Mouse (Mus musculus): ENCODE measurements at regions not wholly inside any gene's neighbourhood (a gene's known extent, or its start where the extent isn't known, plus 50 kb on each side); places are given as distances from the start of the nearest gene placed in this dataset.
A peak's percentile ranks its signal among the peaks of the same experiment; 100 is the strongest.

- Histone ChIP-seq H3K4me2 (ENCODE audit: low read length) (no peak overlapping the region), H3K4me3 (replicated peaks; ENCODE audit: low read depth, low read length) (no peak overlapping the region), H3K27ac (replicated peaks; ENCODE audit: low read depth, low read length) (no peak overlapping the region), H3K36me3 (ENCODE audit: control insufficient read depth, insufficient read depth, low read length) (no peaks in the 10 kb centered on the region), H3K27me3 (ENCODE audit: control insufficient read depth, insufficient read depth, low read length) (no peaks in the 10 kb centered on the region), H3K9ac (replicated peaks; ENCODE audit: low read length) (no peak overlapping the region), H3K4me1 (ENCODE audit: control insufficient read depth, insufficient read depth, low read length) (0 out of 2 replicates have a peak, but pooled peaks cover 1% of the 10 kb centered on the region), H3K9me3 (ENCODE audit: control insufficient read depth, low read length) (no peaks in the 10 kb centered on the region)
- WGBS: 75% methylated on average over 4 of the region's 4 CpGs
- ATAC-seq (ENCODE audit: low FRiP score, low TSS enrichment) (no peak), DNase-seq (no peak)
Measured at GRCm38 (mm10) chr10:39316533-39316932, 52.1 kb upstream of the Fyn start.

GRCm38 (mm10) chr10:39315434-39316174, 53.1 kb upstream of the Fyn start:
- no peaks in the 10 kb centered on the region for H3K27me3 ChIP-seq (ENCODE audit: control insufficient read depth, insufficient read depth, low read length)
- no peak overlapping the region for H3K4me2 ChIP-seq (ENCODE audit: low read length)
- ATAC-seq (ENCODE audit: low FRiP score, low TSS enrichment): no peak
- no peaks in the 10 kb centered on the region for H3K4me1 ChIP-seq (ENCODE audit: control insufficient read depth, insufficient read depth, low read length)
- no peak overlapping the region for H3K27ac ChIP-seq (replicated peaks; ENCODE audit: low read depth, low read length)
- H3K9ac ChIP-seq (replicated peaks; ENCODE audit: low read length): no peak overlapping the region
- H3K36me3 ChIP-seq (ENCODE audit: control insufficient read depth, insufficient read depth, low read length): no peaks in the 10 kb centered on the region
- H3K9me3 ChIP-seq (ENCODE audit: control insufficient read depth, low read length): no peaks in the 10 kb centered on the region
- WGBS: 94% methylated on average over 6 of the region's 6 CpGs
- H3K4me3 ChIP-seq (replicated peaks; ENCODE audit: low read depth, low read length): no peak overlapping the region
- no peak for DNase-seq

GRCm38 (mm10) chr10:39311501-39311900, 57.2 kb upstream of the Fyn start:
- H3K27me3 ChIP-seq (ENCODE audit: control insufficient read depth, insufficient read depth, low read length): no peaks in the 10 kb centered on the region
- no peaks in the 10 kb centered on the region for H3K4me1 ChIP-seq (ENCODE audit: control insufficient read depth, insufficient read depth, low read length)
- H3K9me3 ChIP-seq (ENCODE audit: control insufficient read depth, low read length): no peaks in the 10 kb centered on the region
- WGBS: 97% methylated on average over 1 of the region's 1 CpGs
- no peak overlapping the region for H3K4me2 ChIP-seq (ENCODE audit: low read length)
- no peak for DNase-seq
- H3K9ac ChIP-seq (replicated peaks; ENCODE audit: low read length): no peak overlapping the region
- no peak overlapping the region for H3K27ac ChIP-seq (replicated peaks; ENCODE audit: low read depth, low read length)
- ATAC-seq (ENCODE audit: low FRiP score, low TSS enrichment): no peak
- H3K36me3 ChIP-seq (ENCODE audit: control insufficient read depth, insufficient read depth, low read length): no peaks in the 10 kb centered on the region
- no peak overlapping the region for H3K4me3 ChIP-seq (replicated peaks; ENCODE audit: low read depth, low read length)

- Histone ChIP-seq H3K9me3 (ENCODE audit: control insufficient read depth, low read length) (no peaks in the 10 kb centered on the region), H3K4me3 (replicated peaks; ENCODE audit: low read depth, low read length) (no peak overlapping the region), H3K4me1 (ENCODE audit: control insufficient read depth, insufficient read depth, low read length) (no peaks in the 10 kb centered on the region), H3K9ac (replicated peaks; ENCODE audit: low read length) (no peak overlapping the region), H3K27me3 (ENCODE audit: control insufficient read depth, insufficient read depth, low read length) (no peaks in the 10 kb centered on the region), H3K4me2 (ENCODE audit: low read length) (no peak overlapping the region), H3K36me3 (ENCODE audit: control insufficient read depth, insufficient read depth, low read length) (no peaks in the 10 kb centered on the region), H3K27ac (replicated peaks; ENCODE audit: low read depth, low read length) (no peak overlapping the region)
- ATAC-seq (ENCODE audit: low FRiP score, low TSS enrichment): no peak
- no peak for DNase-seq
- WGBS: 76% methylated on average over 1 of the region's 1 CpGs
Measured at GRCm38 (mm10) chr10:39308535-39308934, 60.1 kb upstream of the Fyn start.

- Histone ChIP-seq H3K4me1 (ENCODE audit: control insufficient read depth, insufficient read depth, low read length) (peaks cover 16% of the 10 kb centered on the region; the same call in 1 of the 2 replicates), H3K27ac (replicated peaks; ENCODE audit: low read depth, low read length) (no peak overlapping the region), H3K9me3 (ENCODE audit: control insufficient read depth, low read length) (0 out of 2 replicates have a peak, but pooled peaks cover 3% of the 10 kb centered on the region), H3K4me2 (ENCODE audit: low read length) (no peak overlapping the region), H3K36me3 (ENCODE audit: control insufficient read depth, insufficient read depth, low read length) (no peaks in the 10 kb centered on the region), H3K27me3 (ENCODE audit: control insufficient read depth, insufficient read depth, low read length) (no peaks in the 10 kb centered on the region), H3K9ac (replicated peaks; ENCODE audit: low read length) (no peak overlapping the region), H3K4me3 (replicated peaks; ENCODE audit: low read depth, low read length) (no peak overlapping the region)
- ATAC-seq (ENCODE audit: low FRiP score, low TSS enrichment): no peak
- WGBS: 77% methylated on average over 11 of the region's 11 CpGs
- DNase-seq: no peak
Measured at GRCm38 (mm10) chr10:39292703-39293496, 75.8 kb upstream of the Fyn start.

GRCm38 (mm10) chr10:39291747-39292198, 76.9 kb upstream of the Fyn start:
- 73% methylated on average over 9 of the region's 9 CpGs for WGBS
- Histone ChIP-seq H3K27me3 (ENCODE audit: control insufficient read depth, insufficient read depth, low read length) (no peaks in the 10 kb centered on the region), H3K9ac (replicated peaks; ENCODE audit: low read length) (no peak overlapping the region), H3K4me2 (ENCODE audit: low read length) (no peak overlapping the region), H3K4me1 (ENCODE audit: control insufficient read depth, insufficient read depth, low read length) (peaks cover 16% of the 10 kb centered on the region; the same call in 1 of the 2 replicates), H3K9me3 (ENCODE audit: control insufficient read depth, low read length) (no peaks in the 10 kb centered on the region), H3K4me3 (replicated peaks; ENCODE audit: low read depth, low read length) (no peak overlapping the region), H3K27ac (replicated peaks; ENCODE audit: low read depth, low read length) (peak overlapping the region; percentile 58), H3K36me3 (ENCODE audit: control insufficient read depth, insufficient read depth, low read length) (no peaks in the 10 kb centered on the region)
- ATAC-seq (ENCODE audit: low FRiP score, low TSS enrichment): peak; percentile 53; the same call in 1 of the 2 replicates
- peak; percentile 53 for DNase-seq

- DNase-seq: peak; percentile 80
- peak overlapping the region; percentile 58 for H3K27ac ChIP-seq (replicated peaks; ENCODE audit: low read depth, low read length)
- H3K9ac ChIP-seq (replicated peaks; ENCODE audit: low read length): no peak overlapping the region
- peak; percentile 82 for ATAC-seq (ENCODE audit: low FRiP score, low TSS enrichment)
- peaks cover 16% of the 10 kb centered on the region; the same call in 1 of the 2 replicates for H3K4me1 ChIP-seq (ENCODE audit: control insufficient read depth, insufficient read depth, low read length)
- no peaks in the 10 kb centered on the region for H3K27me3 ChIP-seq (ENCODE audit: control insufficient read depth, insufficient read depth, low read length)
- no peak overlapping the region for H3K4me3 ChIP-seq (replicated peaks; ENCODE audit: low read depth, low read length)
- H3K4me2 ChIP-seq (ENCODE audit: low read length): no peak overlapping the region
- WGBS: 39% methylated on average over 8 of the region's 8 CpGs
- H3K9me3 ChIP-seq (ENCODE audit: control insufficient read depth, low read length): no peaks in the 10 kb centered on the region
- no peaks in the 10 kb centered on the region for H3K36me3 ChIP-seq (ENCODE audit: control insufficient read depth, insufficient read depth, low read length)
Measured at GRCm38 (mm10) chr10:39291134-39291746, 77.4 kb upstream of the Fyn start.

- H3K36me3 ChIP-seq (ENCODE audit: control insufficient read depth, insufficient read depth, low read length): no peaks in the 10 kb centered on the region
- no peaks in the 10 kb centered on the region for H3K9me3 ChIP-seq (ENCODE audit: control insufficient read depth, low read length)
- peaks cover 16% of the 10 kb centered on the region; the same call in 1 of the 2 replicates for H3K4me1 ChIP-seq (ENCODE audit: control insufficient read depth, insufficient read depth, low read length)
- no peak overlapping the region for H3K4me2 ChIP-seq (ENCODE audit: low read length)
- H3K27me3 ChIP-seq (ENCODE audit: control insufficient read depth, insufficient read depth, low read length): no peaks in the 10 kb centered on the region
- ATAC-seq (ENCODE audit: low FRiP score, low TSS enrichment): no peak
- 3% methylated on average over 1 of the region's 1 CpGs for WGBS
- H3K9ac ChIP-seq (replicated peaks; ENCODE audit: low read length): no peak overlapping the region
- DNase-seq: peak; percentile 36
- H3K27ac ChIP-seq (replicated peaks; ENCODE audit: low read depth, low read length): no peak overlapping the region
- H3K4me3 ChIP-seq (replicated peaks; ENCODE audit: low read depth, low read length): no peak overlapping the region
Measured at GRCm38 (mm10) chr10:39290245-39290644, 78.4 kb upstream of the Fyn start.

Data from midbrain, embryonic 14.5 days (tissue).